Mouse (Mus musculus) right cerebral cortex, postnatal 36 days (tissue): ENCODE results near the gene Pla2g5.

ENCODE experiments used
- DNase-seq, 2 experiments: peaks; one replicate each; pipeline ENCODE4 v3.0.0; 2022; ENCODE audit warnings: low spot score in 2 of 2, mixed read lengths in 1 of 2

The Pla2g5 gene

GRCm38 (mm10) chr4:138752603-138753002 is 110.7 kb downstream of the Pla2g5 start:
- DNase-seq = no peak
